Mouse (Mus musculus): ENCODE measurements around the gene Inca1. TPM values are rescaled to one million over a fixed set of nuclear protein-coding genes. Genes with fewer than 3 reads are reported as not detected.

The Inca1 gene
- polyA plus RNA-seq, 1 experiment from 2014 or later, result 1.2 TPM

- H3K9ac ChIP-seq (ENCODE audit: low read depth, low read length), result no peak overlapping the region
- H3K36me3 ChIP-seq (ENCODE audit: control insufficient read depth, insufficient read depth, low read length), result peaks cover 3% of the 10 kb centered on the region; the same call in 1 of the 2 replicates
- peaks cover 14% of the 10 kb centered on the region; the same call in 1 of the 2 replicates for H3K4me1 ChIP-seq (ENCODE audit: control insufficient read depth, insufficient read depth, low read length)
- H3K9me3 ChIP-seq (replicated peaks; ENCODE audit: control insufficient read depth, low read length, poor library complexity, severe bottlenecking), result no peaks in the 10 kb centered on the region
- H3K4me3 ChIP-seq (ENCODE audit: low read depth, low read length), result no peak overlapping the region
- H3K4me2 ChIP-seq (ENCODE audit: low read length), result no peak overlapping the region
- ATAC-seq, result no peak
- 91% methylated on average over 5 of the region's 5 CpGs for WGBS
- no peaks in the 10 kb centered on the region for H3K27me3 ChIP-seq (ENCODE audit: control insufficient read depth, insufficient read depth, low read depth, low read length)
- no peak overlapping the region for H3K27ac ChIP-seq (ENCODE audit: low read length)
Measured at GRCm38 (mm10) chr11:70658521-70658920, 41.4 kb downstream of the Inca1 start.

DNA sequence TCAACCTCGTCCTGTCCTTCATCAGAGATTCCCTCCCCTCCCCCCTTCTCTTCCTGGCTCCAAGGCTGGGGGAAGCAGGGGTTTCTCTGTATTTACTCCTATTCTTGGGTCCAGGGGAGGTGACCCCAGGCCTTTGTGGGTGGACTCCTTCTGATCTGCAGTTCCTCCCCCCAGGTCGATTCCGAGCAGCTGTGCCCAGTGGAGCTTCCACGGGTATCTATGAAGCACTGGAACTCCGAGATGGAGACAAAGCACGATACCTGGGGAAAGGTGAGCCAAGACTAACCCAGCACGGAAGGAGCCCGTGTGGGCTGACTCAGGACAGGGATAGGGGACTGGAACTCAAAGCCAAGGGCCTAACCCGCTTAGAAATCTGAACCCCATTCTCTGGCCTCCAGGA, 42.0 kb downstream of the Inca1 start:
- Histone ChIP-seq H3K4me1 (ENCODE audit: control insufficient read depth, insufficient read depth, low read length) (peaks cover 17% of the 10 kb centered on the region), H3K4me2 (ENCODE audit: low read length) (no peak overlapping the region), H3K9ac (ENCODE audit: low read depth, low read length) (no peak overlapping the region), H3K4me3 (ENCODE audit: low read depth, low read length) (no peak overlapping the region), H3K9me3 (replicated peaks; ENCODE audit: control insufficient read depth, low read length, poor library complexity, severe bottlenecking) (no peaks in the 10 kb centered on the region), H3K27me3 (ENCODE audit: control insufficient read depth, insufficient read depth, low read depth, low read length) (no peaks in the 10 kb centered on the region), H3K36me3 (ENCODE audit: control insufficient read depth, insufficient read depth, low read length) (peaks cover 2% of the 10 kb centered on the region; the same call in 1 of the 2 replicates), H3K27ac (ENCODE audit: low read length) (no peak overlapping the region)
- no peak for ATAC-seq
- 65% methylated on average over 9 of the region's 9 CpGs for WGBS

DNA sequence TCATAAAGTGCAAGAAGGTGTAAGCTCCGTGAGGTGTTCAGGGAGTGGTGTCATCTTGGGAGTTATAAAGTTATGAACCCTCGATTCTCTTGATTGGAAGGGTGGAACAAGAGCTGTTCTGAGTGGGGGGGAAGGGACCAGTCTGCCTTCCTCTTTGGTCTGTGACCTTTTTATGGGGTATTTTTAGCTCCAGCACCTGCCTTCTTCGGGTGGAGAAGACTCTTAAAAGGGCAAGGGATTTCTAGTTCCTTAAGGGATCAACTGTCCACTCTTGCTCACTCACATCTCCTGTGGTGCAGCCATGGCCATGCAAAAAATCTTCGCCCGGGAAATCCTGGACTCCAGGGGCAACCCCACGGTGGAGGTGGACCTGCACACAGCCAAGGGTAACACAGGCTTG, 42.4 kb downstream of the Inca1 start:
- H3K36me3 ChIP-seq (ENCODE audit: control insufficient read depth, insufficient read depth, low read length), result no peaks in the 10 kb centered on the region; the same call in 1 of the 2 replicates
- H3K4me3 ChIP-seq (ENCODE audit: low read depth, low read length), result no peak overlapping the region
- no peak overlapping the region for H3K27ac ChIP-seq (ENCODE audit: low read length)
- H3K27me3 ChIP-seq (ENCODE audit: control insufficient read depth, insufficient read depth, low read depth, low read length), result no peaks in the 10 kb centered on the region
- no peaks in the 10 kb centered on the region for H3K9me3 ChIP-seq (replicated peaks; ENCODE audit: control insufficient read depth, low read length, poor library complexity, severe bottlenecking)
- ATAC-seq, result no peak
- WGBS, result 52% methylated on average over 6 of the region's 6 CpGs
- peaks cover 21% of the 10 kb centered on the region for H3K4me1 ChIP-seq (ENCODE audit: control insufficient read depth, insufficient read depth, low read length)
- H3K4me2 ChIP-seq (ENCODE audit: low read length), result no peak overlapping the region
- no peak overlapping the region for H3K9ac ChIP-seq (ENCODE audit: low read depth, low read length)

DNA sequence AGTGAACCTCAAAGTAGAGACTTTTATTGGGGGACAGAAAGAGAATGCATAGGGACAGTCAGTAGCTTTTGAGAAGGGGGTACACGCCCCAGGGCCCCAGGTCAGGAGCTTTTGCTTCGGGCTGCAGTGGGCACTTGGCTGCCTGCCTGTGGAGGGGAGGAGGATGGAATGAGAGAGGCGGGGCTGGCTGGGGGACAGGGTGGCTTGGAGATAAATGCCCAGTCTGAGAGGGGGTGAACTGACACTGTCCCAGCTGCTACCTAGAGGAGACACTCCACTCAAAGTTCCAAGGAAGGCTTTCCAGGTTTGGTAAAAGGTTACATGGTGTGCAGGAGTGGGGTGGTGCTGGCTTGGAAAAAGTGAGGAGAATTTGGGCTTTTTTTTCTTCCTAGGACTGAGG, 43.0 kb downstream of the Inca1 start, which contains the start of gene Eno3:
TSS of gene Eno3 (plus strand) at position 239 of the 400 bp plus-strand sequence.
- Histone ChIP-seq H3K27ac (ENCODE audit: low read length) (no peak within 1 kb of the TSS), H3K4me2 (ENCODE audit: low read length) (peak within 1 kb of the TSS; percentile 83), H3K4me3 (ENCODE audit: low read depth, low read length) (peak within 1 kb of the TSS; percentile 95), H3K4me1 (ENCODE audit: control insufficient read depth, insufficient read depth, low read length) (peaks cover 27% of the 10 kb centered on the region), H3K36me3 (ENCODE audit: control insufficient read depth, insufficient read depth, low read length) (no peaks in the 10 kb centered on the region), H3K27me3 (ENCODE audit: control insufficient read depth, insufficient read depth, low read depth, low read length) (no peaks in the 10 kb centered on the region), H3K9me3 (replicated peaks; ENCODE audit: control insufficient read depth, low read length, poor library complexity, severe bottlenecking) (no peaks in the 10 kb centered on the region), H3K9ac (ENCODE audit: low read depth, low read length) (peak within 1 kb of the TSS; percentile 59)
- no peak for ATAC-seq
- 15% methylated on average over 3 of the region's 3 CpGs for WGBS

DNA sequence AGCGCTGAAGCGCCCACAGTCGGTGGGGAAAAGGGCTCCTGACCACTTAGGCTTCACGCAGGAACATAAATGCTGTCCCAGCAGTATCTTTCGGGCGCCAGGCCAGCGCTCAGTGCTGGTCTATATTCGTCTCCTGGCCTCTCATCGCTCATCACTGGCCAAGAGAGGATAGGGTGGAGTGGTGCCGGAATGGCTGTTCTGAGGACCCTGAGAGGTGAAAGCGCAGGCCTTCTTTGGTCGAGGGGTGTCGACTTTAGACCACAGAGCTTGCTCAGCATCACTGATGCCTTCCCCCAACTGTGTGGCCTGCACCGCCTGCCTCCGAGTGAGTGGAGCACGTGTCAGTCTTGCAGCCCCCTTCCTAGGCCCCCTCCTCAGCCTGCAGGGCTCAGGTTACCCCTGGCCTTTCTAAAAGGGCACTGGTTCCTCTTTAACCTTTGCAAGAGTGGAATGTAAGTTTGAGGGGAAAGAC, 43.5 kb downstream of the Inca1 start:
- no peak overlapping the region for H3K27ac ChIP-seq (ENCODE audit: low read length)
- H3K4me3 ChIP-seq (ENCODE audit: low read depth, low read length), result peak overlapping the region; percentile 95; the same call in 1 of the 2 replicates
- peaks cover 29% of the 10 kb centered on the region for H3K4me1 ChIP-seq (ENCODE audit: control insufficient read depth, insufficient read depth, low read length)
- H3K9me3 ChIP-seq (replicated peaks; ENCODE audit: control insufficient read depth, low read length, poor library complexity, severe bottlenecking), result no peaks in the 10 kb centered on the region
- ATAC-seq, result no peak
- peaks cover under 1% of the 10 kb centered on the region; the same call in 1 of the 2 replicates for H3K36me3 ChIP-seq (ENCODE audit: control insufficient read depth, insufficient read depth, low read length)
- 8% methylated on average over 16 of the region's 16 CpGs for WGBS
- no peaks in the 10 kb centered on the region for H3K27me3 ChIP-seq (ENCODE audit: control insufficient read depth, insufficient read depth, low read depth, low read length)
- 0 out of 2 replicates have a peak overlapping the region, but pooled peaks have one; percentile 21 for H3K9ac ChIP-seq (ENCODE audit: low read depth, low read length)
- H3K4me2 ChIP-seq (ENCODE audit: low read length), result peak overlapping the region; percentile 83

DNA sequence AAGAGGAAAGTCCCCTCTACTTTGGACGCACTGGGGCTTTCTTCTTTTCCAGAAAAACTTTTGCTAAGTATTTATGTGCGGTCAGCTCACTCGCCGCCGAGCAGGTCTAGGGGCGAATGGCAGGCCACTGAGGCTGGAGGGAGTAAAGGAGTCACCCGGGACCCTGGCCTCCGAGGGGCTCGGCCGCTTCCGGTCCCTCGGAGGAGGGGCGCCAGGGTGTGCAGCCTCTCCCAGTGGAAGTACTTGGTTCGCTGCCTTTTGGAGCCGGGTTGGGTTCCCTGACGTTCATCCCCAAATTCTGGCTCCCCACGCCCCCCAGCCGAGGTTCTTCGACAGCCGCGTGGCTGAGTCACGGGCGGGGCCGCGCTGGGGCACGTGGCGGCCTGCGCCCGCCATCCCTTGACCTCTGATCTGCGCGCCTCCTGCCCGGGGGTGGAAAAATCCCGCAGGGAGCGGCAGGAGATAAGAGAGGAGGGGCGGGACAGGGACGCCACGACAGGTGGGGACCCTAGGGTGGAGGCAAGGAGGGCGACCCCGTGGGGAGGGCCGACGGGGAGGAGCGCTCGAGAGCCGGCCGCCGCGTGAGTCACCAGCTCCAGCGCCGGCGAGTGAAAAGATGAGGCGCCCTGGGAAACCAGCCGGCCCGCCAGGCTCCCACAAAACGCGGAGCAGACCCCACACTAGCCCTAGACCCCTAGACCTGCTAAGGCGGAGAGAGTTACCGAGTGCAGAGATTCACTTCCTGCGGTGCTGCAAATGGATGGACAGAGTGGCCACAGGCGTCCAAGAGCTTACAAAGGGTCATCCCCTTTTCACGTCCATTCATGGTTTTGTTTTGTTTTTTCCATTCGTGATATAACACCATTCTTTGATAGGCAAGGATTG, 44.1 kb downstream of the Inca1 start:
- Histone ChIP-seq H3K27ac (ENCODE audit: low read length) (peak overlapping the region; percentile 95), H3K4me1 (ENCODE audit: control insufficient read depth, insufficient read depth, low read length) (peaks cover 29% of the 10 kb centered on the region), H3K9me3 (replicated peaks; ENCODE audit: control insufficient read depth, low read length, poor library complexity, severe bottlenecking) (no peaks in the 10 kb centered on the region), H3K27me3 (ENCODE audit: control insufficient read depth, insufficient read depth, low read depth, low read length) (no peaks in the 10 kb centered on the region), H3K4me3 (ENCODE audit: low read depth, low read length) (peak overlapping the region; percentile 95), H3K36me3 (ENCODE audit: control insufficient read depth, insufficient read depth, low read length) (peaks cover 5% of the 10 kb centered on the region), H3K9ac (ENCODE audit: low read depth, low read length) (peak overlapping the region; percentile 59), H3K4me2 (ENCODE audit: low read length) (peak overlapping the region; percentile 83)
- WGBS, result under 1% methylated on average over 61 of the region's 61 CpGs
- ATAC-seq, result no peak

DNA sequence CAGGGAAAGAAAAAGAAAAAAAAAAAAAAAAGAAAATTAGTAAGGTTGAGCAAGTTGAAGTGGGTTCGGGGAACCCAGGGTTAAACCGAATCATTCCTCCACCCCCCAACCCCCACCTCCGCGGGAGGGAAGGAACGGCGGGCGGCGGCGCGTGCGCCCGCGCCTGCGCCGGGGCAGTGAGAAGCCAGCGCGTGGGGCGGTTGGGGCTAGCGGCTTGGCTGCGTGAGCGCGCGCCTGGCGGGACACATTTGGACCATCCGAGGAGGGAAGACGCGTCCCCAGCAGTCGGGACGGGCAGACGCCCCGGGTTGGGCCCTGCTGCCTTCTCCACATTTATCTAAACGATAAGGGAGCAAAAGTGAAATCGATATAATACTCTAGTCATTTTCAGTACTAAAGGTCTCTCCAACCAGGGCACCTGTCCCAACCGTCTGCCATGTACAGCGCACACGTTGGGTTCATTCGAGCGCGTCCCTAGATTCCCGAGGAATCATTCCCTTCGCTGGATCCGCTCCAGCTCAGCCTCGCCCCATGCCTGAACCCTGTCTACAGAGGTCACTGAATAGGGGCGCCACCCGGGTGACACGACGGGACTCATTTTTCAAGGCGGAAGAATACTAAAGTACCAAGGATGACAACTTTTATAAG, 44.9 kb downstream of the Inca1 start:
- under 1% methylated on average over 45 of the region's 48 CpGs for WGBS
- peak; percentile 47 for ATAC-seq
- Histone ChIP-seq H3K4me2 (ENCODE audit: low read length) (peak overlapping the region; percentile 83), H3K27ac (ENCODE audit: low read length) (peak overlapping the region; percentile 95), H3K9me3 (replicated peaks; ENCODE audit: control insufficient read depth, low read length, poor library complexity, severe bottlenecking) (no peaks in the 10 kb centered on the region), H3K9ac (ENCODE audit: low read depth, low read length) (peak overlapping the region; percentile 94), H3K27me3 (ENCODE audit: control insufficient read depth, insufficient read depth, low read depth, low read length) (no peaks in the 10 kb centered on the region), H3K4me3 (ENCODE audit: low read depth, low read length) (peak overlapping the region; percentile 95), H3K36me3 (ENCODE audit: control insufficient read depth, insufficient read depth, low read length) (peaks cover 11% of the 10 kb centered on the region), H3K4me1 (ENCODE audit: control insufficient read depth, insufficient read depth, low read length) (peaks cover 29% of the 10 kb centered on the region)

DNA sequence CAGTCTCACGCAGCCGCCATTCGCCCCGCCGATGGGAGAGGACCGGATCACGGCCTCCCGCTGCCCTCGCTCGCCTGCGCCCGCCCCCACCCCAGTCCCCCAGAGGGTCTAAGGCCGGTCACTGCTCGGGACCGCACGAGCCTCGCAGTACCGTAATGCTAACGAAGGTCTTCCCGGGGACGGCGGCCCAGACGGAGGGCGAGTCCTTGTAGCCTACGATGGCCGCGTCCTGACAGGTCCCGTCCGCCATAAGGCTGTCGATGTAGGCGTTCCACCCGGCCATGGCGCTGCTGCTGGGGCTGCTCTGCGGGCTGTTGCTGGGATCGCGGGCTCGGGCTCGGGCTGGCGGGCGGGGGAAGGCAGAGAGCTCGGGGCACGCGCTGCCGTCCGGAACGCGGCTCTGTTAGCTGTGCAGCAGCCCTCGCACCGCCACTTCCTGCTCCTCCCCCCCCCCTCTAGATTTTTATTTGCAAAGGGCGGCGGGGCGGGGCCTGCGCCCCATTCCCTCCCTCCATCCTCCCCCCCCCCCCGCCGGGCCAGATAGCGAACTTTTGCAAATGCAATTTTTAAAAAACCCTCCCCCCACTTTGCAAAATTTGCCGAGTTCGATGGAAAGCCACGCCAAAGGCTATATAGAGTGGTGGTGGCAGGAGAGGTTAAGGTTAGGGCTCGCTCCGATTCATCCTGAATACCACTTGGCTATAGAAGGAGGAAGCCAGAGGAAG, 45.6 kb downstream of the Inca1 start, which contains the start of gene Pfn1:
TSS of gene Pfn1 (minus strand) at position 447 of the 725 bp plus-strand sequence.
- peak within 1 kb of the TSS; percentile 95 for H3K4me3 ChIP-seq (ENCODE audit: low read depth, low read length)
- H3K27ac ChIP-seq (ENCODE audit: low read length), result peak within 1 kb of the TSS; percentile 95
- ATAC-seq, result peak; percentile 76
- H3K9me3 ChIP-seq (replicated peaks; ENCODE audit: control insufficient read depth, low read length, poor library complexity, severe bottlenecking), result no peaks in the 10 kb centered on the region
- H3K4me1 ChIP-seq (ENCODE audit: control insufficient read depth, insufficient read depth, low read length), result peaks cover 29% of the 10 kb centered on the region
- under 1% methylated on average over 47 of the region's 61 CpGs for WGBS
- H3K27me3 ChIP-seq (ENCODE audit: control insufficient read depth, insufficient read depth, low read depth, low read length), result no peaks in the 10 kb centered on the region
- peaks cover 12% of the 10 kb centered on the region for H3K36me3 ChIP-seq (ENCODE audit: control insufficient read depth, insufficient read depth, low read length)
- peak within 1 kb of the TSS; percentile 83 for H3K4me2 ChIP-seq (ENCODE audit: low read length)
- peak within 1 kb of the TSS; percentile 94 for H3K9ac ChIP-seq (ENCODE audit: low read depth, low read length)
